Mouse (Mus musculus): ENCODE data around the gene Mpped1.

The Mpped1 gene

GRCm38 (mm10) chr15:83883821-83884220 is 104.6 kb downstream of the Mpped1 start:
- no peak for DNase-seq (ENCODE audit: low read depth, low spot score)

GRCm38 (mm10) chr15:83884291-83884690 is 105.0 kb downstream of the Mpped1 start:
- no peak for DNase-seq (ENCODE audit: low read depth, low spot score)

- DNase-seq (ENCODE audit: low read depth, low spot score): no peak
These were observed 113.6 kb downstream of the Mpped1 start for GRCm38 (mm10) chr15:83892871-83893270.

GRCm38 (mm10) chr15:83894261-83894660 is 115.0 kb downstream of the Mpped1 start:
- DNase-seq (ENCODE audit: low read depth, low spot score): peak; percentile 53

GRCm38 (mm10) chr15:83896011-83896410 is 116.7 kb downstream of the Mpped1 start:
- no peak for DNase-seq (ENCODE audit: low read depth, low spot score)

- DNase-seq (ENCODE audit: low read depth, low spot score): peak; percentile 73
These were observed 118.0 kb downstream of the Mpped1 start for GRCm38 (mm10) chr15:83897286-83897685.

GRCm38 (mm10) chr15:83906472-83906871 is 127.2 kb downstream of the Mpped1 start:
- peak; percentile 62 for DNase-seq (ENCODE audit: low read depth, low spot score)

Measured in telencephalon, adult 2 months (tissue).